Mouse (Mus musculus): ENCODE data around the gene Fgfr2.

The Fgfr2 gene

DNA sequence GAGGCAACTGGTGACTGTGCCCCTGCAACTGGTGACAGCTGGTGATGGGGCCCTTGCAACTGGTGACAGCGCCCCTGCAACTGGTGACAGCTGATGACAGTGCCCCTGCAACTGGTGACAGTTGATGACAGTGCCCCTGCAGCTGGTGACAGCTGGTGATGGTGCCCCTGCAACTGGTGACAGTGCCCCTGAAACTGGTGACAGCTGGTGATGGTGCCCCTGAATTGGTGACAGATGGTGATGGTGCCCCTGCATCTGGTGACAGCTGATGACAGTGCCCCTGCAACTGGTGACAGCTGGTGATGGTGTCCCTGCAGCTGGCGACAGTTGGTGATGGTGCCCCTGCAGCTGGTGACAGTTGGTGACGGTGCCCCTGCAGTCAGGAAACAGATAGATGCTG, 2296.8 kb downstream of the Fgfr2 start:
- no peak for DNase-seq (ENCODE audit: low read depth, low spot score)

DNA sequence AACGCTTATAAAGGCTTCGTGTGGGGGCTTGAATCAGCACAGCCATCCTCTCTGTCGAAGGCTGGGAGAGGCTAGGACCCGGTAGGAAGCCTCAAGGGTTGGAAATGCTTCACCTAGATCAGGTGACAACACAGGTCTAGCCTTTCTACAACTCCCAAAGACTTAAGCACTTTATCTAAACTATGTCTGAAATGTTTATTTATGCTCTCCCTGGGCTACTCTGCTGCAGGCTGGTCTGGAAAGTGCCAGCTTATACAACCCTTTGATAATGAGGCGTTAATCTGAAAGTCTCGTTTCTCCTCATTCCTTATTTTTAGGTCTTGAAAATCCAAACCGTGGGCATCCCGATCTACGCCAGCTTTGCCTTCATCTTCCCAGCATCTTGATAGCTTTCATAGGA, 2299.2 kb downstream of the Fgfr2 start:
- DNase-seq (ENCODE audit: low read depth, low spot score), result no peak

DNA sequence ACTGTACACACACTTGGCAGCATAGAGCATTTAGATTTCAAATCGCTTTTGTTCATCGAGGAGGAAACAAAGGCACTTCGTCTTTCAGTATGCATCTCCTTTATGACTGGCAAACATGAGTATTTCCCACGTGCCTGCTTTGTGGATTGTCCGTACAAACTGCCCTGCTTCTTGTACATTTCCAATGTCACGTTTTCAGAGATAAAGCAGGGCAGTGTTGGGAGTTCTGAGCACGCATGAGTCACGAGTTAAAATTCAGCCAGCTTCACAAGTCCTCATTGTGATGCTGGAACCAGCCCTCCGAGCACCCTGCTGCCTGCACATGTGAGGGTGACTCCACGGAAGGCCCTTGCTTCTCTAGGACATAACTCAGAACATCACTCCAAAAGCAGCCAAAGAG, 2303.5 kb downstream of the Fgfr2 start:
- DNase-seq (ENCODE audit: low read depth, low spot score), result peak; percentile 18

DNA sequence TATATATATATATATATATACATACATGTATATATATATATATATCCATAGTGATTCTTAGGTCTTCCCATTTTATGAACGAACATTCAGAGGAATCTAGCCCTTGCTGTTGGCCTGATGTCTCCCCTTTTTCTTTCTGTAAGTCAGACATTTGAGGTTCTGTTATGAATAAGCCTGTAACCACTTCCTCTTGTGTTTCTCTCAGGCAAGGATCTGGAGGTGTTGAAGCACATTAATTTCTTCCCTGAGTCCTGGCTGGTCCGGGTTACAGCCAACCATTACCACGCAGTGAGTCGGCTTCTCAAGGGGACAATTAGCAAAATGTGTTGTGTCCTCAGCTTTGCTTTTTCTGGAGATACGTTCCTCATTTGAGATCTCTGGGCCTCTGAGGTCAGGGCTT, 2304.3 kb downstream of the Fgfr2 start:
- peak; percentile 21 for DNase-seq (ENCODE audit: low read depth, low spot score)

DNA sequence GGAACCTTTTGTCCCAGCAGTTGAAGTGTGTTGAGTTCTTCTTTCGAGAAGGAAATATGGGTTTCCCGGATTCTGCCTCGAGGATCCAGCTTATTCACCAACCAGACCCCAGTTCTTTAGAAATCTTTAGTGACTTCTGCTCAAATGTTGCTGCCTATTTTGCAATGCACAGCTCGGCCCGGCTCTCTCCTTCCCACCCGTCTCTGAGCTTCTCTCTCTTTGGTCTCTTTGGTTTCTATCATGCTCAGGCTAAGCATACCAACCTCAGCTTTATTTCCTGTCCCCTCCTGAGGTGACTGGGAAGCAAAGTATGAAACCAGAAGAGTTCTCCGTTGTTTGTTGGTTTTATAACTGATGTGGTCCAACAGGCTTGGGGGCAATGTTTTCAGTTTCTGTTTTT, 2306.9 kb downstream of the Fgfr2 start:
- DNase-seq (ENCODE audit: low read depth, low spot score), result no peak

DNA sequence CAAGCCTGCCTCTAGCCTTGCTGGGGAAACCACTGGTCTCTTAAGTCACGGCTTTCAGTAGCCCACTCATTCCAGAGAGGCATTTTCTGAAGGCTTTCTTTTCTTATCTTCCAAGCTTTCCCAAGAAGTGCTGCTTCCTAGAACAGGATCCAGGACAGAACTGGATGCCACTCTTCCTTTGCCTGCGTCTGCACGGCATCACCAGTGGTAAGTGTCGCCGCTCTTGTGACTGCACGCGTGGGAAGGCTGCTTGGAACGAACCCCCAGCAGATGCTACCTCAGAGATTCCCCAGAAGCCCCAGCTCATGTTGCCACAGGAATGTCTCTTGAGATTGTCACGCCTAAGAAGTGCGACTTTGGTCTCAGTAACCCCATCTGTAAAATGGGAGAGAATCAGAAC, 2307.5 kb downstream of the Fgfr2 start:
- no peak for DNase-seq (ENCODE audit: low read depth, low spot score)

DNA sequence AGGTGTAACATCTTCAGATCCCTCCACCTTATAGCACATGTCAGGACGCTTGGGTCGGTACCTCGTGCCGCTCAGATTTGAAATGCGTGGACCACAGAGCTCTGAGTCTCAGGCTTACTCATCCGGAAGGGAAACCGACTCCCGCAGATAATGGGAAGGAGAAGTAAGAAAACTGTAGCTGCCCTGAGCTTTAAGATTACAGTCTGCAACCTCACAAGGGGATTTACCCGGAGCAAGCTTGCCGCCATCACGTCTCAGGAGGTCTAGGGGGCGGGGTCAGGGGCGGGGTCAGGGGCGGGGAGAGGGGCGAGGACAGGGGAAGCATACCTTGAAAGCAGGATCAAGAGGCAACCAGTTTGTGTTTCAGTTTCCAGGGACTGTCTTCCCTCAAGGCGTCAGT, 2310.7 kb downstream of the Fgfr2 start:
- no peak for DNase-seq (ENCODE audit: low read depth, low spot score)

DNA sequence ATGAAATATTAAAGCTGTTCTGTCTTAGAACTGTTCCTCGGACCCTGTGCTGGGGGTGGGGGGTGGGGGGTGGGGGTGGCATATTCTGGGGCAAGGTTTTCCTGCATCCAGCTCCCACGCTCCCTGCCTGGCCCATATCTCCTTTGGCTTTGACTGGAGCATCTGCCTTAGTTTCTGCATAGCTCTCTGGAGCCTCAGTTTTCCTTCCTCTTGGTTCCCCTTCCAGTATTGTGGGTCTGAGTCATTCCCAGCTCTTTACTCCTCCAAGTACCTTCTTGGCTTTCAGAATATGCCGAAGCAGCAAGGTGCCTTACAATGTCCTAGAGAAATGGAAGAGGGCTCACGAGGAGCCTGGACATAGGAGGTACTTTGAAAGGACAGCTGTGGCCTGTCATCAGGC, 2312.9 kb downstream of the Fgfr2 start:
- no peak for DNase-seq (ENCODE audit: low read depth, low spot score)

DNA sequence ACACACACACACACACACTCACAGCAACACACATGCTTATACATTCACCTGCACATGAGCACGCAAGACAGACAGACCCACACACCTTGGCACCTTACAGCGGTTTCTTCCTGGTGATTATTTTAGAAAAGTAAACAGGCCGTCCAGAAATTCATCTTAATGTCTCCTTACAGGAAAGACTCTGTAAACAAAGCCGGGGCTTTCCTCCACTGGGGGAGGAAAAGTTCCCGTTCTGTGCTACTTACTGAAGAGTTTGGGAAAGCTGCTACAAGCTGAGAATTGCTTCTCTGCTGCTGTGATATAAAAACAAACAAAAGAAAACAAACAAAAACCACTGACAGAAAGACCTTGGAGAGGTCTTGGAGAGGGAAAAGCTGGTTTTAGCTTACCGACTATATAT, 2314.5 kb downstream of the Fgfr2 start:
- DNase-seq (ENCODE audit: low read depth, low spot score), result no peak

DNA sequence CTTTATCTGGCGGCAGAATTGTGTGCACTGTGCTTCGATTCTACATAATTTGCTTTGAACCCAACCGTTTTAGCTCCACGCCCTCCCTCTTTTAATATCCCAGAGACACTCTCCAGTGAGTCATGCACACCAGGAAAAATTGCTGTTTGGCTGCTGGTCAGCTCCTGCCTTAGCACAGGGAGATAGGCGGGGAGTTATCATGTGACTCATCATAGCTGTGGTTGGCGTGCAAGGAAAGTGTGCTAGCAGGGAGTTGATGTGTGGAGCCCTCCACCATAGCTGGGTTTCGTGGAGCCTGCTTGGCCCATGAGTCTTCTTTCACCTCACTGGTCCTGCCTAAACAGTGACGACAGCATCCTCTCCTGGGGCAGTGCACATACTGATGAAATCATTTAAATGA, 2315.4 kb downstream of the Fgfr2 start:
- peak; percentile 39 for DNase-seq (ENCODE audit: low read depth, low spot score)

DNA sequence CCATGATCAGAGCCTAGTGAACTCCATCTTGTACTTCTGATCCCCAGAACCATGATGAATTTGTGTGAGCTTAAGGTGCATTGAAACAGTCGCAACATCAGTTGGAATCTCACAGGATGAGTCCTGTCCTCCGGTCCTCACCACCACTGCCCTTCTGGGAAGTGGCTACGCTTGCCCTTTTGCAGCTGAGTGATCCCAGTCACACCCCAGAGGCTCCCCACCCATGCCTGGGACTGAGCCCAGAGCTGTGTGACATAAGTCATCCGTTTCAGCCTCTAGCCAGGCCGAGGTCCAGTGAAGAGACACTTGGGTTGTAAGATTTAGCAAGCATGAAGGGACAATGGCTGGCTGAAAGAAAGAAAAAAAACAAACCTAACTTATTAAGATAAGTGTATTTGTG, 2318.2 kb downstream of the Fgfr2 start:
- DNase-seq (ENCODE audit: low read depth, low spot score), result peak; percentile 10

DNA sequence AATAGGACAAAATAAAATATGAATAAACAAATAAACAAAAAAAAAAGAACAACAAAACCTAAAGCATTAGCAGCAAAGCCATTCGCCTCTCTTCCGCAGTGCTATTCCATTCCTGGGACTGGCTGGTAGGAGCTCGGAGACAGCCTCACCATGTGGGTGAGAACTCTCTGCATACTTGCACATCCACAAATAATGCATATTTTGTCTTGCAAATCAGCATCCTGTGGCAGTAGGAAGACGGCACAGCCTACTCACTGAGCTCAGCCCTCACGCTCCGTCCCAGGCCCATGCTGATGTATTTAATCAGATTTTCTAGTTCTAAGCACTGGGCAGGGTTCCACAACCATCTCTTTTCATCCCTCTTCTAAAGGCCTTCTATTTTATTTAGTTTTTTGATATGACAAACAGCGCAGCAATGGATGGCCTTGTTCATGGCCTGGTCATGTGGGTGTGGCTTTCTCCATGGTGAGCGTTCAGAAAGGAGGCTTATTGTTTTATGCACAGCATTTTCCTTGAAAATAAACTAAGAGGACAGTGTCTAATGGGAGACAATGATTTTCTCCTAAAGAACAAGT, 2319.8 kb downstream of the Fgfr2 start:
- no peak for DNase-seq (ENCODE audit: low read depth, low spot score)

DNA sequence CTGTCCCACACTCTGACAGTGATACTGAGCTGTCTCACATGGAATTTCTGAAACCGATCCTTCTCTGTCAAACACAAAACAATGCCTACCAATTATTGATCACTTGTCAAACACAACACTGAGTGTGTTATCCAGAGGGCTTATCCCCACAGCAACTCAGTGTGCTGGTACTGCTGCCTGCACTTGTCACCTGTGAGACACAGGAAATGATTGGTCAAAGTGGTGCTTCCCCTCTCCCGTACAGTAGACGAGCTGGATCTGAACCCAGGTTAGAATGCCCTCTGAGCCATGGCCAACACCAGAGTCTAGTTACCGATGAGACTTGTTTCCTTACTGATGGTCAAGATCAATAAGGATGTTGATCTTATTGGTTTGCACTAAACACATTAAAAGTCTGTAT, 2321.3 kb downstream of the Fgfr2 start:
- DNase-seq (ENCODE audit: low read depth, low spot score), result no peak

DNA sequence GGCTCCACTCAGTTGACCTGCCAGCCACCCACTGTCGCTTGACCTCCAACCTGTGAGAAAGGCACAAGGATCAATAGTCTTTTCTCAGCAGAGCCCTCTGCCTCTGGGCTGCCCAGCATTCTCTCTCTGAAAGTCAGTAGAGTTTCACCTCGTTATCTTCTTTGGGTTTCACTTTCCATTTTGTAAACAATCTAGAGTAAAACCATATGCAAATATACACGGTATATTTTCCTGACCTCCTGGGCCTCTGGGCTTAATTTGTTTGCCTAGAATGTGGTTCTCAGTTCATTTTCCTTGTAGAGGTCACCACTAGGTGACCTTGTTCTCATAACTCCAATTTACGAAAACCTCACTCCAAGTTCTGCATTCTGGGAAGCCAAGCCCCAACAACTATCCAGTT, 2322.5 kb downstream of the Fgfr2 start:
- no peak for DNase-seq (ENCODE audit: low read depth, low spot score)

DNA sequence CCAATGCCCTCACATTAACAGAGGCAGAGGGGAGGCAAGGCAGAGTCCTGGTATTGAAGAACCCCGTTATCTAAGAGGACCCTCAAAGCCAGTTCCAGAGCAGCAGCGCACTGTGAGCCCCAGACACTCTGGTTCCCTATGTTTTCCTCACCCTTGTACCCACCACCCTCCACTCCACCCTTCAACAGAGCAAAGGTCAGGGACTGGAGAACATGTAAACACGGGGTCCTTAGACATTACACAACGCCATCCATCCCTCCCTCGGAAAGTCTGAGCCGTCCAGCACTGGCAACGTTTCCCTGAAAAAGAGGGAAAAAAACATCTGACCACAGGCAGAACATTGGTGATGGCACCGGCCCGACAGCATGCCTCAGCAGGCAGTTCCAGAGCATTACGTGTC, 2323.7 kb downstream of the Fgfr2 start:
- no peak for DNase-seq (ENCODE audit: low read depth, low spot score)

DNA sequence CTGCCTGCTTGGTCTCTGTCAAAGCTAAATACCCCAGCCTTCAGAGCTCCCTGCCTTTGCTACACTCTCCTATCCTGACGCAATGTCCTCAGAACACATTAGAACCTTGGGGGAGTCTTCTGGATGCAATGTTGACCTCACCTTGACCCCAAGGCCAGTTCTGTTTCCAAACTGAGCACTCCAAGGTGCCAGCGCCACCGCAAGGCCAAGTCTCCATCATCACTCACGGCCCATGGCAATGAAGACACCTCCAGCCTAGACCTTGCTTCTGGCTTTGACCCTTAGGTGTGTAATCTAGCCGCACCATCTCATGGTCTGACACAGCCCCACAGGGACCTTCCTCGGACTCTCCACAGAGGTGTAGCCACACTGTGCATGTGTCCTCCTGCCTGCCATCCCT, 2325.6 kb downstream of the Fgfr2 start:
- DNase-seq (ENCODE audit: low read depth, low spot score), result no peak

DNA sequence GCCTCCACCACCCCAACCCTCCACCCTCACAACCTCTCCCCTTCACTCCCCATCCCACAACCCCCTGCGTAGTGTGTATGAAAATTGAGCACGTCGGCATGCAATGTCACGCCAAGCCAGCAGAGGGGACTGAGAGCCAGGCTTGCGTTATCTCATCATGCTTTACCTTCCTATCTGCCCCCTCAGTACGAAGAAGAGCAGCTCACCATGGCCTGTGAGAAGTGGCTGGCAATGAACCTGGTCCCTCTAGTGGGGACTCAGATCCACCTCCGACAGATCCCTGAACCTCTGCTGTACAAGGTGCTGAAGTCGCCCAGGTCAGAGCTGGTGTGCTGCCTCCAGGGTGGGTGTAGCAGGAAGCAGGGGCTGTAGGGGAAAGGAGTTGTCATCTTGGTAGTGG, 2326.4 kb downstream of the Fgfr2 start:
- DNase-seq (ENCODE audit: low read depth, low spot score), result no peak

DNA sequence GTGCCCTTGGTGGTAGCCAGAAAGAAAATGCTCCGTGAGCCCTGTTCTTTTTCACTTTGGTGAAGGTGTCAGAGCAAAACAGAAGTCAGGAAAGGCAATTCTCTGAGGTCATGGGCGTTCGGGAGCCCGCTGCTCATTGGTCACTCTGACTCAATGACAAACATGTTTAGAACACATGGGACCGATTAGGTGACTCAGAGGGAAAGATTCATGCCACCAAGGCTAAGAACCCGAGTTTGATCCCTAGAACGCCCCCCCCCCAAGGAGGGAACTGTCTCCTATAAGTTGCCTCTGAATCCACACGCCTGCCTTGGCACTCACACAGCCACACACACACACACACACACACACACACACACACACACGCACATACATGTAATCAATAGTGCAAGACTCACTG, 2329.5 kb downstream of the Fgfr2 start:
- no peak for DNase-seq (ENCODE audit: low read depth, low spot score)

DNA sequence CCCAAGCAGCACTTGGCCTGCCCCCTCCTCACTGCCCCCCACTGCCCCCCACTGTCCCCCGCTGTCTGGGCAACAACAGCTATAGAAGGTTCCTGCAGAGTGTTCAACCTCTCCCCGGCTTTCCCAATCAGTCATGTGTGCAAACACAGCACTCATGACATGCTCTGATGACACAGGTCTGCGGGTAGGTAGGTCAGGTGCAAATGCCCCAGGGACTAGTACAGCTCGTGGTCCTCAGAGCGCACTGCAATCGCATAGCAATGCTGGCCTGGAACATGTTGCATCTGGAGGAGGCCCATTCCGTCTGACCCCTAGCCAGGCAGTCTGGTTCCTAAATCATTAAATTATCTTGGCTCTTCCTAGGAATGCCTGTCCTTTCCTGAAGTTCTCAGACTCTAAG, 2333.7 kb downstream of the Fgfr2 start:
- DNase-seq (ENCODE audit: low read depth, low spot score), result no peak

DNA sequence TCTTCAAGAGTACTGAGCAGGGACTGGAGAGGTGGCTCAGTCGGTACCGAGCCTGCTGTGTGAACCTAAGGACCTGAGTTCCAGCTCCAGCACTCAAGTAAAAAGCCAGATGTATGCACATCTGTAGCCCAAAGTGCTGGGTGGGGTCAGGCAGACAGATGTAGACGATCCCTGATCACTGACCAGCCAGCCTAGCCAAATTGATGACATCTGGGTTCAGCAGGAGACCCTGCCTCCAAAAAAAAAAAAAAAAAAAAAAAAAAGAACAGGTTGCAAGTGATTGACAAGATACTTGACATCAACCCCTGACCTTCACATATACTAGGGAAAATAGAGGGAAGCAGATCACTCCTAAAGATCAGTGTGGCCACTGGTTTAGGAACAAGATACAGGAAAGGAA, 2334.2 kb downstream of the Fgfr2 start:
- DNase-seq (ENCODE audit: low read depth, low spot score), result no peak

DNA sequence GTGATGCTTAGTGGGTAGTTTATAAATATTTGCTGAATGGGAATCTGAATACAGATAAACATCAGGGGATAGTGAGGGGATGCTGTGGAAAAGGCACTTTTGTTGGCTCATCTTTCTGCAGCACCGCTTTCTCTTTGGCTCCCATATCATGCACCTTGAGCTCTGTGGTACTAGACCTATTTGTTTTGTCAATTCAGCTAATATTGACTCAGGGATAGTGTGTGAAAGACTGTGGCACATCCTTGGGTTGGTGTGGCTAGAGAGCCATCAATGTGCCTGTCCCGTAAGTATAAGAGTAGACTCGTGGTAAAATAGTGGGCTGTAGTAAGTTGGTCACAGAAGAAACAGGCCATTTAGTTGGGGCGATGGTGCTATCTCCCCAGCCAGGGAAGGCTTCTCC, 2335.6 kb downstream of the Fgfr2 start:
- no peak for DNase-seq (ENCODE audit: low read depth, low spot score)

DNA sequence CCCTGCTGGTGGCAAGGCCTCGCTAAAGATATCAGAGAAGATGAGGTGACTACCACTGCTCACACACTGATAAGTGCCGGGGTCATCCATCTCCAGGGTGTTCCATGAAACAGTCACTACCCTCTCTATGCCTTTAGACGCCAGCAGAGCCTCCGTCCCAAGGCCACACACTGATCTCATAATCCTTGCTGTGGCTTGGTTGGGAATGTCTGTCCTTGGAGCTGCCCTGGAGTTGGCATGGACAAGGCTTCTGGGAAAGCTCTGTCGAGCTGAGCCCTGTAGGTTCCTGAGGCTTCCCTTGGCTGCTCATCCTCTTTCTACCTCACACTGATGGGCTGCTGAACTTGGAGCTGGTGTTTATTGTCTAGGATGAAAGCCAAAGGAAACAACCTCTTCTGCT, 2336.4 kb downstream of the Fgfr2 start:
- DNase-seq (ENCODE audit: low read depth, low spot score), result peak; percentile 36

DNA sequence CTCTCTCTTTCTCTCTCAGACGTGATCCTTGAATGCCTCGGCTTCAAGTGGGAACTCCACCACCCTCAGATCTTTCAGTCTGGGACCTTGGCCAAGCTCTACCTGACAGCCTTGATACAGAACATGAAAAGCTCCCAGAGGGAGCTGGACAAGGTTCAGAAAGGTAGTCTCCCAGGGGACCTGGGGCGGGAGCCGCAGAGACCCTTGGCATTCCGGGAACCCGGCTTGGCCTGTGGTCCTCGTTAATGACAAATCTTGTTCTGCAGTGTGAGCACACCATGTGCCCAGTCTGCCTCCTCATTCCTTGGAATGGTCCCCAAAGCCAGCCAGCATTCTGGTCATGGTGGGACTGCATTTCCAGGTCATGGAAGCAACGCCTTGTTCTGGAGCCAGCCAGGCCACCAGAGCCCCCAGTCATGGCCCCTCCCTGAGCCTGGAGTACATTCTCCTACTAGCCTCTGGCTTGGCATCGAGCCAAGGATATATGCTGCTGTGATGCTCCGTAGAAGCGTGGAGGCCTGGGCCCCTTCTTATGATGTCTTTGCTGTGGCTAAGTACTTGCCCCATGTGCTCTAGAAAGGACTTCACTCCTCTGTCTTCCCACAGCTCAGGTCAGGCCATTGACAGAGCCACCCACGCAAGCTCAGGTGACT, 2337.1 kb downstream of the Fgfr2 start:
- DNase-seq (ENCODE audit: low read depth, low spot score), result no peak

DNA sequence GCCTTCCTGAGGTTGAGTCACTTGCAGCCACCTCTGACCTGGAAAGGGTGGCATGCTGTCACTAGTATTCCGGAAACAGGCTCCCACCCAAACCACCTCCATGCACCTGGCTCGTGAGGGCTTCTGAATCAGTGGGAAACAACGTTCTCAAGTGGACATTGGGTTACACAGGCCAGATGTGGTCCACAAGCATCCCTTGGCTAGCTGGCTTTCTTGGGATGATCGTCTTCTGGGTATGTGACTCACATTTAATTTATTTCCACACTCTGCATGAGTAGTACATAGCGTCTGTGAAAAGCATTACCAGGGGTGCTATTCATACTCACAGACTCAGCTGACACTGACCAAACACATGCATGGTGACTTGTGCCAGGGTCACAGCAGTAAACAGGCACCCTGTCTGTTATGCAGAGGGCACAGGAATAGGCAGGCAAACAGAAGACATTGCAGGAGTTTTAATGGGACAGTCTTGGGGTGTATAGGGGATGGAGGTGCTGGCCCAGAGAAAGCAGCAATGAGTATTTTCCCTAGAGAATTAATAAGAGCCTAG, 2340.6 kb downstream of the Fgfr2 start:
- DNase-seq (ENCODE audit: low read depth, low spot score), result peak; percentile 48
